Mouse (Mus musculus) G1E (cell line): ENCODE results near the gene Rsbn1. TPM values are rescaled to one million over a fixed set of nuclear protein-coding genes. Genes with fewer than 3 reads are reported as not detected.

Source experiments
- ATAC-seq: 2 replicates; pipeline ENCODE4 v1.8.0; 2016; ENCODE audit warnings: mild to moderate bottlenecking; ENCODE audit not compliant: insufficient number of reproducible peaks, poor library complexity, low FRiP score, severe bottlenecking; ENCODE audit errors: extremely low read depth
- DNase-seq: peaks from one replicate; pipeline ENCODE4 v3.0.0; 2012; ENCODE audit warnings: low spot score
- H3K27me3 ChIP-seq: 2 replicates; pipeline ENCODE4 v1.6.1; 2012; ENCODE audit warnings: mild to moderate bottlenecking, low read length, inconsistent platforms; ENCODE audit not compliant: insufficient read depth
- H3K36me3 ChIP-seq: replicated peaks from 2 replicates; pipeline ENCODE3; 2012; ENCODE audit warnings: mild to moderate bottlenecking, inconsistent platforms
- H3K4me1 ChIP-seq: 2 replicates; pipeline ENCODE4 v1.6.1; 2012; ENCODE audit warnings: low read depth, low read length, inconsistent platforms, mixed read lengths; ENCODE audit not compliant: insufficient read depth
- H3K4me3 ChIP-seq: 2 replicates; pipeline ENCODE4 v1.5.1; 2012; ENCODE audit warnings: low read depth, mild to moderate bottlenecking, inconsistent platforms, low read length, moderate library complexity, mixed read lengths
- H3K9me3 ChIP-seq: replicated peaks from 2 replicates; pipeline ENCODE4 v1.6.1; 2012; ENCODE audit warnings: inconsistent platforms
- CTCF ChIP-seq: IDR thresholded peaks from 2 replicates; pipeline ENCODE4 v1.5.1; 2012; ENCODE audit warnings: low read depth, low read length, inconsistent platforms, mixed read lengths
- GATA1 ChIP-seq: IDR thresholded peaks from 2 replicates; pipeline ENCODE4 v1.6.1; 2012; ENCODE audit warnings: borderline replicate concordance, low read length, inconsistent platforms, mixed read lengths
- GATA2 ChIP-seq: IDR thresholded peaks from 2 replicates; pipeline ENCODE4 v1.6.1; 2012; ENCODE audit warnings: low read depth, low read length, inconsistent platforms, borderline replicate concordance
- POLR2AphosphoS5 ChIP-seq: IDR thresholded peaks from 2 replicates; pipeline ENCODE4 v1.6.1; 2012; ENCODE audit warnings: low read depth, low read length, inconsistent platforms; ENCODE audit not compliant: insufficient replicate concordance
- TAL1 ChIP-seq: conservative IDR thresholded peaks from 2 replicates; pipeline ENCODE4 v1.6.1; 2012; ENCODE audit warnings: low read depth, low read length, inconsistent platforms, mixed read lengths
- polyA plus RNA-seq: library from polyadenylated mRNA; stranded (reverse); fragments of >175 nt; gene quantifications from 2 replicates; pipeline ENCODE4 v1.2.3, GENCODE M21; 2012
- total RNA-seq, 2 experiments: library from RNA; stranded (forward) in 1 of 2; stranded (reverse) in 1 of 2; fragments of 200-1000 nt in 1 of 2; fragments of >200 nt in 1 of 2; fragmentation: Nextera tagmentation in 1 of 2; gene quantifications; 2 replicates each; pipeline ENCODE4 v1.2.3; 2014 to 2017

Gene Rsbn1
- total and polyA plus RNA-seq, 3 experiments = 13.3 to 38.9 (median 34.7) TPM

DNA sequence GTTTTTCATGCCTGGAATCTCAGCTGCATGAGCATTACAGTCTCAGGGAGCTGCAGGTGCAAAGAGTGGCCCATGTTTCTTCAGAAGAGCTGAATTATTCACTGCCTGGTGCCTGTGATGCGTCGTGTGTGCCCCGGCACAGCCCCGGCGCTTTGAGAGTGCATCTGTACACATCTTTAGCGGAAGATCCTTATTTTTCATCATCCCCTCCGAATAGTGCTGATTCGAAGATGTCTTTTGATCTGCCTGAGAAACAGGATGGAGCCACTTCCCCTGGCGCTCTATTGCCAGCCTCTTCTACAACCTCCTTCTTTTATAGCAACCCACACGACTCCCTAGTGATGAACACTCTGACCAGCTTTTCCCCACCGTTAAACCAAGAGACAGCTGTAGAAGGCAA lies 28.0 kb upstream of the Rsbn1 start:
- TF ChIP-seq TAL1 = no peak
- no peaks in the 10 kb centered on the region for H3K36me3 ChIP-seq
- no peak for ATAC-seq

DNA sequence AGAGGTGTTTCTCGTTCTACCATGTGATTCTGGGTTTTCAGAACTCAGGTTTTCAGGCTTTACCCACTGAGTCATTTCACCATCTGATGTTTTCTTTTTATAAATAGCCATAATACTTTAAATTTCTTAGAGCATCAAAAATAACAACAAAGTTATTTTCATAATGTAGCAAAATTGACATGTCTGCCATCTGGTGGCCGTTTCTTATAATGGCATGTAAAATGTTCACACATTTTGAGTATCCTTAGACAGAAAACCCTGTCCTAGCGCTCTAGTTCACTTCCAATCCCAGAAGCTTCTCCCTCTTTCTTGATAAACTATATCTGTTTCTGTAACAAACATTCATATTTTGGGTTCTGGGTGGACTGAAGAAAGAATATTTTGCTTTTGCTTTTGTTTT lies 26.3 kb upstream of the Rsbn1 start:
- H3K27me3 ChIP-seq = peaks cover 19% of the 10 kb centered on the region
- 0 out of 2 replicates have a peak, but pooled peaks cover 3% of the 10 kb centered on the region for H3K4me1 ChIP-seq
- no peaks in the 10 kb centered on the region for H3K9me3 ChIP-seq
- H3K36me3 ChIP-seq = no peaks in the 10 kb centered on the region
- ATAC-seq (no peak), DNase-seq (peak; percentile 2)
- TF ChIP-seq GATA1 = no peak
- no peak for TF ChIP-seq TAL1
- TF ChIP-seq POLR2AphosphoS5 = no peak
- TF ChIP-seq GATA2 = no peak
- no peak for TF ChIP-seq CTCF
- no peak overlapping the region for H3K4me3 ChIP-seq

More for the DNA sequence above, 28.0 kb upstream of the Rsbn1 start:
- no peaks in the 10 kb centered on the region for H3K9me3 ChIP-seq
- peaks cover 15% of the 10 kb centered on the region; the same call in 1 of the 2 replicates for H3K27me3 ChIP-seq
- H3K4me3 ChIP-seq = no peak overlapping the region
- H3K4me1 ChIP-seq = 0 out of 2 replicates have a peak, but pooled peaks cover 3% of the 10 kb centered on the region
- DNase-seq = no peak

- no peak for ATAC-seq
- no peak for DNase-seq
Observed at GRCm38 (mm10) chr3:103893374-103893773, 20.5 kb upstream of the Rsbn1 start.

GRCm38 (mm10) chr3:103904705-103905104 lies 9.2 kb upstream of the Rsbn1 start:
- Histone ChIP-seq H3K27me3 (peaks cover 11% of the 10 kb centered on the region), H3K4me1 (no peaks in the 10 kb centered on the region), H3K4me3 (no peak overlapping the region), H3K36me3 (no peaks in the 10 kb centered on the region), H3K9me3 (no peaks in the 10 kb centered on the region)
- DNase-seq (peak; percentile 13), ATAC-seq (no peak)
- no peak for TF ChIP-seq TAL1
- TF ChIP-seq POLR2AphosphoS5 = no peak
- TF ChIP-seq GATA2 = no peak
- no peak for TF ChIP-seq CTCF
- TF ChIP-seq GATA1 = no peak

More at GRCm38 (mm10) chr3:103893374-103893773, 20.5 kb upstream of the Rsbn1 start:
- Histone ChIP-seq H3K27me3 (peaks cover 32% of the 10 kb centered on the region), H3K36me3 (no peaks in the 10 kb centered on the region), H3K9me3 (no peaks in the 10 kb centered on the region), H3K4me1 (0 out of 2 replicates have a peak, but pooled peaks cover 2% of the 10 kb centered on the region), H3K4me3 (no peak overlapping the region)
- TF ChIP-seq CTCF = no peak
- TF ChIP-seq GATA1 = no peak
- TF ChIP-seq GATA2 = no peak

- TF ChIP-seq CTCF (no peak), GATA2 (no peak), TAL1 (no peak), POLR2AphosphoS5 (no peak), GATA1 (no peak)
- no peaks in the 10 kb centered on the region for H3K27me3 ChIP-seq
- no peak for DNase-seq
- no peaks in the 10 kb centered on the region for H3K9me3 ChIP-seq
- no peak for ATAC-seq
- no peak overlapping the region for H3K4me3 ChIP-seq
- peaks cover 2% of the 10 kb centered on the region; the same call in 1 of the 2 replicates for H3K4me1 ChIP-seq
- H3K36me3 ChIP-seq = no peaks in the 10 kb centered on the region
Observed at GRCm38 (mm10) chr3:103907335-103908030, 6.4 kb upstream of the Rsbn1 start.

GRCm38 (mm10) chr3:103908781-103909180 lies 5.1 kb upstream of the Rsbn1 start:
- no peak for DNase-seq
- H3K36me3 ChIP-seq = no peaks in the 10 kb centered on the region
- H3K4me3 ChIP-seq = no peak overlapping the region
- ATAC-seq = no peak
- H3K4me1 ChIP-seq = peaks cover 2% of the 10 kb centered on the region; the same call in 1 of the 2 replicates
- no peaks in the 10 kb centered on the region for H3K9me3 ChIP-seq
- no peak for TF ChIP-seq GATA2
- TF ChIP-seq CTCF = no peak
- TF ChIP-seq TAL1 = no peak
- TF ChIP-seq GATA1 = no peak
- TF ChIP-seq POLR2AphosphoS5 = no peak
- no peaks in the 10 kb centered on the region for H3K27me3 ChIP-seq
